Mouse (Mus musculus): Measurements from ENCODE around the gene A430078G23Rik. TPM values are rescaled to one million over a fixed set of nuclear protein-coding genes. Genes with fewer than 3 reads are reported as not detected.

The A430078G23Rik gene
- total and polyA plus RNA-seq, 2 experiments from 2014 or later, result not detected

DNA sequence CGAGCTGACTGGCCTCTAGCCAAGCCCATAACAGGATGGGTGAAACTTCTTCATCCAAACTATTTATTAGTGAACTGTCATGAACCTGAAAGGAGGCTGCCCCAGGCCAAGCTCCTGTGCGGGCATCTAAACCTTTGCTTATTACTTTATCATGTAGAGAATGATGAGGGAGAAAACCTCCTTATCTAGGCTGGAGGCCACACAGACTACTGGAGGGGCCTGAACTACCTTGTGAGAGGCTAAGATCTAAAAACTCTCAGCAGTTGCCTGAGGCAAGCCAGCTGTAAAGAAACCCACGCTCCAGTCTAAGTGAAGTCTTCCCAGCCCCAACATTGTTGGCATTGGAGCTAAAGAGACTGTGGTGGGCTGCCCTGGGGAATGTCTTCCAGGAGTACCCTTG, 54.2 kb downstream of the A430078G23Rik start:
- ATAC-seq, result no peak
- Histone ChIP-seq H3K9ac (replicated peaks; ENCODE audit: low read length) (no peak overlapping the region), H3K9me3 (ENCODE audit: low read length) (no peaks in the 10 kb centered on the region), H3K27ac (no peak overlapping the region), H3K4me2 (ENCODE audit: low read depth, low read length) (no peak overlapping the region), H3K36me3 (ENCODE audit: insufficient read depth, low read length) (no peaks in the 10 kb centered on the region), H3K27me3 (ENCODE audit: insufficient read depth, low read length) (no peaks in the 10 kb centered on the region), H3K4me3 (ENCODE audit: low read length) (no peak overlapping the region), H3K4me1 (ENCODE audit: insufficient read depth, low read length) (no peaks in the 10 kb centered on the region)
- no peak for TF ChIP-seq CTCF (IDR thresholded peaks at IDR 0.05; ENCODE audit: low read depth)
- 90% methylated on average over 3 of the region's 3 CpGs for WGBS
- no peak for DNase-seq (ENCODE audit: low spot score)

GRCm38 (mm10) chr8:3411085-3411484, 57.9 kb downstream of the A430078G23Rik start:
- WGBS, result 83% methylated on average over 2 of the region's 2 CpGs
- Histone ChIP-seq H3K4me1 (ENCODE audit: insufficient read depth, low read length) (no peaks in the 10 kb centered on the region), H3K36me3 (ENCODE audit: insufficient read depth, low read length) (no peaks in the 10 kb centered on the region), H3K27me3 (ENCODE audit: insufficient read depth, low read length) (no peaks in the 10 kb centered on the region), H3K9ac (replicated peaks; ENCODE audit: low read length) (no peak overlapping the region), H3K4me2 (ENCODE audit: low read depth, low read length) (no peak overlapping the region), H3K4me3 (ENCODE audit: low read length) (no peak overlapping the region), H3K9me3 (ENCODE audit: low read length) (no peaks in the 10 kb centered on the region), H3K27ac (no peak overlapping the region)
- DNase-seq (ENCODE audit: low spot score) (no peak), ATAC-seq (no peak)
- no peak for TF ChIP-seq CTCF (IDR thresholded peaks at IDR 0.05; ENCODE audit: low read depth)

DNA sequence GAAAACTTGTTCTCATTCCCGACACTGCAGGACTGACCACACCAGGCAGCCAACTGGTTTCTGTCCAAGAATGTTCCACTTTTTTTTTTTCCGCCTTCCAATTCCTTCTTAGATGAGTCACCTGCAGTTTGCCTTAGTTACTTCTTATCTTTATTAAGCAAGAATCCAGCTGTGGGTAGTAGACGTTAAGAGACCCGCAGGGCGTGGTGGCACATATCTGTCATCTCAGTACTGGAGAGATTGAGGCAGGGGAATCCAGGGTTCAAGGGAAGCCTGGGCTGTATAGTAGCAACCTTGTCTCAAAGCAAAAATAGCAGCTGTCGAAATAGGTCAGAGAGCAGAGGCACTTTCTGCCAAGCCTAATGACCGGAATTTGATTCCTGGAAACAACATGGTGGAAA, 58.7 kb downstream of the A430078G23Rik start:
- no peak for TF ChIP-seq CTCF (IDR thresholded peaks at IDR 0.05; ENCODE audit: low read depth)
- Histone ChIP-seq H3K9ac (replicated peaks; ENCODE audit: low read length) (no peak overlapping the region), H3K4me1 (ENCODE audit: insufficient read depth, low read length) (no peaks in the 10 kb centered on the region), H3K4me2 (ENCODE audit: low read depth, low read length) (no peak overlapping the region), H3K27me3 (ENCODE audit: insufficient read depth, low read length) (no peaks in the 10 kb centered on the region), H3K4me3 (ENCODE audit: low read length) (no peak overlapping the region), H3K27ac (no peak overlapping the region), H3K9me3 (ENCODE audit: low read length) (no peaks in the 10 kb centered on the region), H3K36me3 (ENCODE audit: insufficient read depth, low read length) (no peaks in the 10 kb centered on the region)
- ATAC-seq (no peak), DNase-seq (ENCODE audit: low spot score) (no peak)
- WGBS, result 86% methylated on average over 7 of the region's 7 CpGs

GRCm38 (mm10) chr8:3412816-3413215, 59.6 kb downstream of the A430078G23Rik start:
- Histone ChIP-seq H3K9me3 (ENCODE audit: low read length) (no peaks in the 10 kb centered on the region), H3K4me3 (ENCODE audit: low read length) (no peak overlapping the region)
- ATAC-seq, result no peak

DNA sequence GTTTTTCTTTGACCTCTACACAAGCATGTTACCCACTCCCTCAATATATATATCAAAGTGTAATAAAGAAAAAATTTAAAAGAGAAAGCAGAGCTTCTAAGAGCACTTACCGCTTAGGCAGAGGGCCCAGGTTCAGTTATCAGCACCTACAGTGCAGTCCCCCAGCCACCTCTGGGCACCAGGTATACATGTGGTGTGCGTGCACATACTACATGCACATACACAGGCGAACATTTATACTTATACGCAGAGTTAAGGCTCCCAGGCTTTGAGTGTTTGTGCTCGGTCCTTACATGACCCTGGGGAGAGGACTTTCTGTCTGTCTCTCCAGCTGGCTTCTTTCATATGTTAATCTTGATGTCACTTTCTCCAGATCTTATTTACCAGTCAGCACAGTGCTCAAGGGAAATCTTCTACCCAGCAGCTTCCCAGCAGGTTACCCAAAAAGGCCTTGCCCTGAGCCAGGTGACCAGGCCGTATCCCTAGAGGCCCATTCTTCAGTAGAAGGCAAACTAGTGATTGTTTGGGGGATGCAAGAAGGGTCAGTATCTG, 61.5 kb downstream of the A430078G23Rik start:
- Histone ChIP-seq H3K27ac (no peak overlapping the region), H3K9me3 (ENCODE audit: low read length) (no peaks in the 10 kb centered on the region), H3K9ac (replicated peaks; ENCODE audit: low read length) (no peak overlapping the region), H3K4me3 (ENCODE audit: low read length) (no peak overlapping the region), H3K27me3 (ENCODE audit: insufficient read depth, low read length) (no peaks in the 10 kb centered on the region), H3K4me2 (ENCODE audit: low read depth, low read length) (no peak overlapping the region), H3K36me3 (ENCODE audit: insufficient read depth, low read length) (no peaks in the 10 kb centered on the region), H3K4me1 (ENCODE audit: insufficient read depth, low read length) (0 out of 2 replicates have a peak, but pooled peaks cover 8% of the 10 kb centered on the region)
- WGBS, result 40% methylated on average over 6 of the region's 6 CpGs
- DNase-seq (ENCODE audit: low spot score) (no peak), ATAC-seq (no peak)
- TF ChIP-seq CTCF (IDR thresholded peaks at IDR 0.05; ENCODE audit: low read depth), result no peak

More at GRCm38 (mm10) chr8:3412816-3413215, 59.6 kb downstream of the A430078G23Rik start:
- no peak for TF ChIP-seq CTCF (IDR thresholded peaks at IDR 0.05; ENCODE audit: low read depth)
- H3K4me2 ChIP-seq (ENCODE audit: low read depth, low read length), result no peak overlapping the region
- DNase-seq (ENCODE audit: low spot score), result no peak
- no peak overlapping the region for H3K27ac ChIP-seq
- no peak overlapping the region for H3K9ac ChIP-seq (replicated peaks; ENCODE audit: low read length)
- H3K4me1 ChIP-seq (ENCODE audit: insufficient read depth, low read length), result 0 out of 2 replicates have a peak, but pooled peaks cover 6% of the 10 kb centered on the region
- H3K36me3 ChIP-seq (ENCODE audit: insufficient read depth, low read length), result no peaks in the 10 kb centered on the region
- WGBS, result 94% methylated on average over 1 of the region's 1 CpGs
- H3K27me3 ChIP-seq (ENCODE audit: insufficient read depth, low read length), result no peaks in the 10 kb centered on the region

GRCm38 (mm10) chr8:3415259-3415658, 62.0 kb downstream of the A430078G23Rik start:
- Histone ChIP-seq H3K36me3 (ENCODE audit: insufficient read depth, low read length) (no peaks in the 10 kb centered on the region), H3K9ac (replicated peaks; ENCODE audit: low read length) (no peak overlapping the region), H3K4me3 (ENCODE audit: low read length) (no peak overlapping the region), H3K4me1 (ENCODE audit: insufficient read depth, low read length) (0 out of 2 replicates have a peak, but pooled peaks cover 8% of the 10 kb centered on the region), H3K27ac (no peak overlapping the region; the same call in 1 of the 2 replicates), H3K9me3 (ENCODE audit: low read length) (no peaks in the 10 kb centered on the region), H3K4me2 (ENCODE audit: low read depth, low read length) (no peak overlapping the region), H3K27me3 (ENCODE audit: insufficient read depth, low read length) (no peaks in the 10 kb centered on the region)
- no peak for TF ChIP-seq CTCF (IDR thresholded peaks at IDR 0.05; ENCODE audit: low read depth)
- DNase-seq (ENCODE audit: low spot score) (no peak), ATAC-seq (no peak)
- WGBS, result 49% methylated on average over 4 of the region's 4 CpGs

DNA sequence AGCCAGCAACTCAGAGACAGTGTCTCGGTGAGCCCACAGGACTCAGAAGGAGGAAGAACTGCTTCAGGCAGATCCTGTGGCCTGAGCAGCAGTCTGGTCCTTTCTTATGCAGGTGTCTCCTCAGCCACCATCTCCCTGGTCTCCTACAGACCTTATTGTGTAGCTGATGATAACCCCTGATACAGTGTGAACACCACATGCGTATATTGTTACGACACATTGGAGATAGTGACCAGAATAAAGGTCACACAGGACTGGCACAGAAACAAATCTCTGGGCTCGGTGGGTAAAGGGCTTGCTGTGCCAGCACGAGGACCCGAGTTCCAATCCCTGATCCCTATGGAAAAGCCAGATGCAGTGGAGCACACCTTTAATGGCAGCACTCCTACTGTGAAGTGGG, 62.4 kb downstream of the A430078G23Rik start:
- Histone ChIP-seq H3K36me3 (ENCODE audit: insufficient read depth, low read length) (no peaks in the 10 kb centered on the region), H3K9ac (replicated peaks; ENCODE audit: low read length) (no peak overlapping the region), H3K4me3 (ENCODE audit: low read length) (no peak overlapping the region), H3K4me1 (ENCODE audit: insufficient read depth, low read length) (0 out of 2 replicates have a peak, but pooled peaks cover 8% of the 10 kb centered on the region), H3K27ac (no peak overlapping the region; the same call in 1 of the 2 replicates), H3K9me3 (ENCODE audit: low read length) (no peaks in the 10 kb centered on the region), H3K4me2 (ENCODE audit: low read depth, low read length) (no peak overlapping the region), H3K27me3 (ENCODE audit: insufficient read depth, low read length) (no peaks in the 10 kb centered on the region)
- ATAC-seq, result no peak
- no peak for TF ChIP-seq CTCF (IDR thresholded peaks at IDR 0.05; ENCODE audit: low read depth)
- WGBS, result 70% methylated on average over 6 of the region's 6 CpGs
- DNase-seq (ENCODE audit: low spot score), result no peak

Measured in hindbrain, postnatal 0 days (tissue).